Mouse (Mus musculus) neutrophil, adult 5-6 weeks (primary cell): ENCODE results near the gene Irf2bp2. TPM values are rescaled to one million over a fixed set of nuclear protein-coding genes. Genes with fewer than 3 reads are reported as not detected.
A peak's percentile ranks its signal among the peaks of the same experiment; 100 is the strongest.

Experiments
- ATAC-seq: fragments of 151-379, 151-347 bp; 2 replicates; pipeline ENCODE4 v1.8.0; 2017; ENCODE audit warnings: mild to moderate bottlenecking, moderate TSS enrichment; ENCODE audit not compliant: insufficient number of reproducible peaks, poor library complexity, low FRiP score, severe bottlenecking; ENCODE audit errors: extremely low read depth
- total RNA-seq: library from RNA; stranded (forward); fragments of 200-1000 nt; gene quantifications from 2 replicates; pipeline ENCODE4 v1.2.3, GENCODE M21; 2017

Gene Irf2bp2
- total RNA-seq = 65.3 and 69.0 TPM in 2 replicates

- ATAC-seq = peak; percentile 27
These were observed at the start of gene Irf2bp2 for GRCm38 (mm10) chr8:126593889-126594480. Irf2bp2 (minus strand) TSS chr8:126593986.

- ATAC-seq = no peak
These were observed 48.9 kb upstream of the Irf2bp2 start for GRCm38 (mm10) chr8:126642665-126643064.

- ATAC-seq = no peak
These were observed 47.9 kb upstream of the Irf2bp2 start for GRCm38 (mm10) chr8:126641568-126642295.

- no peak for ATAC-seq
These were observed 45.4 kb upstream of the Irf2bp2 start for GRCm38 (mm10) chr8:126639161-126639560.

- no peak for ATAC-seq
These were observed 44.2 kb upstream of the Irf2bp2 start for GRCm38 (mm10) chr8:126638027-126638426.

- no peak for ATAC-seq
These were observed 40.8 kb upstream of the Irf2bp2 start for GRCm38 (mm10) chr8:126634541-126635048.

- peak; percentile 96 for ATAC-seq
These were observed 34.8 kb upstream of the Irf2bp2 start for GRCm38 (mm10) chr8:126628616-126629015.

- ATAC-seq = no peak
These were observed 32.6 kb upstream of the Irf2bp2 start for GRCm38 (mm10) chr8:126626415-126626814.

GRCm38 (mm10) chr8:126622111-126622795 lies 28.5 kb upstream of the Irf2bp2 start:
- ATAC-seq = no peak

GRCm38 (mm10) chr8:126620721-126621120 lies 26.9 kb upstream of the Irf2bp2 start:
- no peak for ATAC-seq

GRCm38 (mm10) chr8:126619487-126619886 lies 25.7 kb upstream of the Irf2bp2 start:
- no peak for ATAC-seq

- no peak for ATAC-seq
These were observed 23.9 kb upstream of the Irf2bp2 start for GRCm38 (mm10) chr8:126617665-126618064.

GRCm38 (mm10) chr8:126616736-126617135 lies 22.9 kb upstream of the Irf2bp2 start:
- no peak for ATAC-seq

GRCm38 (mm10) chr8:126615765-126616164 lies 22.0 kb upstream of the Irf2bp2 start:
- ATAC-seq = peak; percentile 55

- ATAC-seq = no peak
These were observed 20.9 kb upstream of the Irf2bp2 start for GRCm38 (mm10) chr8:126614740-126615132.

- ATAC-seq = peak; percentile 33; the same call in 1 of the 2 replicates
These were observed 20.4 kb upstream of the Irf2bp2 start for GRCm38 (mm10) chr8:126614062-126614739.

GRCm38 (mm10) chr8:126613143-126613542 lies 19.4 kb upstream of the Irf2bp2 start:
- no peak for ATAC-seq

- no peak for ATAC-seq
These were observed 19.0 kb upstream of the Irf2bp2 start for GRCm38 (mm10) chr8:126612739-126613138.

- no peak for ATAC-seq
These were observed 16.9 kb upstream of the Irf2bp2 start for GRCm38 (mm10) chr8:126610713-126611112.
